Mouse (Mus musculus): Measurements from ENCODE around the gene Rsph14. TPM values are rescaled to one million over a fixed set of nuclear protein-coding genes. Genes with fewer than 3 reads are reported as not detected.

Rsph14 gene
- polyA plus RNA-seq, 1 experiment: 6.1 TPM

DNA sequence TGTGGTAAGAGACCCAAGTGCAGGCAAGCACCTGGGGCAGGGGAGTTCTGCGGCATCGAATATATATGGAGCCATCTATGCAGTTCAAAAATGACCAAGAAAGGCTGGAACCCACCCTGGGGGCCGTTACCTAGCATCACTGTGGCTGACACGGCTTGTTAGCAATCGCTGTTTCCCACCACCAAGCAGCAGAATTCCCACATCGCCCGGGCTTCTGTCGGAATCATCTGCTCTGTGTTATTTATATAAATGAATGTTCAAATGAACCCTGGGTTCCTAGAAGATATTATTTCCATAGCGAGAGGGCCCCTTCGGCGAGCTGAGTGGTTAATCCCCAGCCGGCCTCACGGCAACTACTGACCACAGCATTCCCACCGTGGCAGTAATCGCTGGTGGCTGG lies 21.7 kb downstream of the Rsph14 start:
- TF ChIP-seq POLR2A (IDR thresholded peaks at IDR 0.05; ENCODE audit: borderline replicate concordance, extremely low read depth, low read depth, low read length): no peak
- TF ChIP-seq CTCF (IDR thresholded peaks at IDR 0.05; ENCODE audit: insufficient read depth, low read length): no peak
- WGBS: 91% methylated on average over 15 of the region's 15 CpGs
- Histone ChIP-seq H3K4me1 (ENCODE audit: control insufficient read depth, insufficient read depth, low read length) (no peaks in the 10 kb centered on the region), H3K4me3 (replicated peaks; ENCODE audit: extremely low read depth, low read depth, low read length) (no peak overlapping the region)
- DNase-seq: no peak

DNA sequence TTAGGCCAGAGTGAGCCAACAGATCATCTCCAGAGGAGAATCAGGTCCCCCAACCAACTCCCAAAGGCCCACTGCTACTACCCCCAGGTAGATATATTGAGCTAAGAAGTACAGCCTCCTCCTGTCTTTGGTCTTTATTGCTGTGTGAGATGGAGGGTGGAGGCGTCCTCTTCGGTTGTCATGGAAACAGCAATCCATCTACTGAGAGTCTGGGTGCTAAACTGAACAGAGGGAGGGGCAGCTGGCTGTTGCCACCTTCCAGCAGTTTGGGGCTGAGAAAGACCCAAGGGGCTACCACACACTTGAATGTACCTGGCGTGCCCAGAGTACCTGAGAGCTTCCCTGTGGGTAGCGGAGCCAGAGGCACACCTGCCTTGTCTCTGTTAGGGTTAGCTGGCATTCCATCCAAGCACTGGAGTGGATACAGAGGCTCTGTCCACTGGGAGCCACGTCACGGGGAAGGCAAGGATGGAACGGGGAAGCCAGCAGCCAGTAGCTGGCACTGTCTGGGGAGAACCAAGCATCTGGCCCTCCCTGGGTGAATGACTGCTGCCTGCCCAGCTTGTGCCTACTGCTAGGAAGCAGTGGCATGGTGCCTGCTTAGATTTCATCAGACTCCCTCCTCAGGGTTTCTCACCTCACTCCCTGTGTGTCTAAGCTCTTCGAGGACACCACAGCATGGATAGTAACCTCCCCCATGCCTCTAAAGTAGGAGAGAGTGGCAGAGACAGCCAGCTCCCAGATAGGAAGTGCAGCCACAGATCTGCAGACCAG lies 25.3 kb downstream of the Rsph14 start:
- WGBS: 78% methylated on average over 8 of the region's 8 CpGs
- TF ChIP-seq CTCF (IDR thresholded peaks at IDR 0.05; ENCODE audit: insufficient read depth, low read length) (no peak), POLR2A (IDR thresholded peaks at IDR 0.05; ENCODE audit: borderline replicate concordance, extremely low read depth, low read depth, low read length) (no peak)
- H3K4me1 ChIP-seq (ENCODE audit: control insufficient read depth, insufficient read depth, low read length): no peaks in the 10 kb centered on the region
- no peak for DNase-seq
- no peak overlapping the region for H3K4me3 ChIP-seq (replicated peaks; ENCODE audit: extremely low read depth, low read depth, low read length)

DNA sequence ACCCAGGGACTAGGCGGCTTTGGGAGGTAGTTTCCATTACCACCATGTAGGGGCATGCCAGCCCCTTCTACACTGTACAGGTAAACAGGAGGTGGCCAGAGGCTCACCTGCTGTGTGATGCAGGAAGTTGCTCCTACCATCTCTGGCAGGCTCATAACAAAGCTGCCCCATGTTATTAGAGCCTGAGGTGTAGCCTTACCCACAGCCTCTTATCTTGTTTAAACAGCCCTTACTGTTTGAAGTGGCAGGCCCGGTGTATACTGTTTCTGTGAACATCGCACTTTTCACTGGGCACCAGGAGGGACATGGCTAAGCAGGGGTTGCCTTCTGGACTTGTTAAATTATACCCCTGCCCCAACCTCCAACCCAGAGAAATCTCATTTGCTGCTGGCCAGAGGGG lies 28.3 kb downstream of the Rsph14 start:
- H3K4me1 ChIP-seq (ENCODE audit: control insufficient read depth, insufficient read depth, low read length): no peaks in the 10 kb centered on the region
- H3K4me3 ChIP-seq (replicated peaks; ENCODE audit: extremely low read depth, low read depth, low read length): no peak overlapping the region
- WGBS: 38% methylated on average over 3 of the region's 3 CpGs
- peak; percentile 23 for DNase-seq
- no peak for TF ChIP-seq CTCF (IDR thresholded peaks at IDR 0.05; ENCODE audit: insufficient read depth, low read length)
- no peak for TF ChIP-seq POLR2A (IDR thresholded peaks at IDR 0.05; ENCODE audit: borderline replicate concordance, extremely low read depth, low read depth, low read length)

DNA sequence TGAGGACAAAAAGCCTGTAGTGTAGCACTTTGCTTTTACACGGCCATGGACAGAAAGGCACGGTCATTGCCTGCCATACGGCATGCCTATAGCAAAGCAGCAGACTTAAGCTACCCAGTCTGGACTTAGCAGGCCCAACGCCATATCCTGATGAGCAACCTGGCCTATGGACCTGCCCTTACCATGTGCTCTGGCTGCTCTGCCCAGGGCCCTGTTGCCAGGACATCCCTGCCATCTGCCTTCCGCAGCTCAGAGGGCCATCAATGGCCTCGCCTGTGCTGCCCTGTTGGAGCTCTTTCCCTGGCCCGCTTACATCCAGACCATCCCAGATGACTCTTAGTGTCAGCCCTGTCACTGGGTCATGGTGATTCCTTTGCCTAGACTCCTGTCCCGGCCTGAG lies 31.0 kb downstream of the Rsph14 start:
- WGBS: 93% methylated on average over 8 of the region's 8 CpGs
- DNase-seq: no peak
- Histone ChIP-seq H3K4me1 (ENCODE audit: control insufficient read depth, insufficient read depth, low read length) (no peaks in the 10 kb centered on the region), H3K4me3 (replicated peaks; ENCODE audit: extremely low read depth, low read depth, low read length) (no peak overlapping the region)
- TF ChIP-seq CTCF (IDR thresholded peaks at IDR 0.05; ENCODE audit: insufficient read depth, low read length): no peak
- no peak for TF ChIP-seq POLR2A (IDR thresholded peaks at IDR 0.05; ENCODE audit: borderline replicate concordance, extremely low read depth, low read depth, low read length)

DNA sequence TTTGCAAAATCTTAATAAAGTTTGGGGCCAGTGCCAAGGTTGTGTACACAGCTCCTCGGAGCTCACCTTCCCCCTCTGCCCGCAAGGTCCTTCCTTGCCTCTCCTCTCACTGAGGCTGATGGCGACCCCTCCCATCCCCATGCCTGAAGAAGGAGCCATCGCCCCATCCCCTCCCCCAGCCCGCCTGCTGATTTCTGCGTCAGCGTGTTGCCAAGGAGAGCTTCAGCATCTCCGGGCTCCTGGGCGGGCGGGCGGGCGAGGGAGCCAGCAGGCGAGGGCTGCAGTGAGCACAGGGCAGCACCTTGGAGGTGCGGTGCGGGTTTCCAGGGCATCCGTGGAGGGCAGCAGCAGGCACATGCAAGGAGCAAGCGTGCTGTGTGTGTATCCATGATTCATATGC lies 37.0 kb downstream of the Rsph14 start:
- no peak overlapping the region for H3K4me3 ChIP-seq (replicated peaks; ENCODE audit: extremely low read depth, low read depth, low read length)
- 11% methylated on average over 17 of the region's 17 CpGs for WGBS
- no peak for DNase-seq
- H3K4me1 ChIP-seq (ENCODE audit: control insufficient read depth, insufficient read depth, low read length): no peaks in the 10 kb centered on the region
- TF ChIP-seq POLR2A (IDR thresholded peaks at IDR 0.05; ENCODE audit: borderline replicate concordance, extremely low read depth, low read depth, low read length): no peak
- TF ChIP-seq CTCF (IDR thresholded peaks at IDR 0.05; ENCODE audit: insufficient read depth, low read length): no peak

DNA sequence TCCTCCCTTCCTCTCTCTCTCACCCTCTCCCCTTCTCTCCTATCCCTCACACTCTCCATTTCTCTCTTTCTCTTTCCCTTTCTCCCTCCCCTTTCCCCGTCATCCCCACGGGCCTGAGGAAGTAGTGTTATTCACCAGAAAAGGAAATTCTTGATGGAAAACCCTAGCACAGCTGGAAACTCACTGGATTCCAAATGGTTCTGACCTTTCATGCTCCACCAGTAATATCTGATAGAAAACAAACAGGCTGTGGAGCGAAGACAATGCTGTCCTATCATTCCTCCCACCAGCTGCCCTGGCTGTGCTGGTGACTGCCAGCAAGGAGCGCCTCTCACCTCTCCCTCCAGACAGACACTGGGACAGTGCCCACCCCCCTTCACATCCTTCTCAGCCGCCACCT lies 37.5 kb downstream of the Rsph14 start:
- no peak for DNase-seq
- TF ChIP-seq POLR2A (IDR thresholded peaks at IDR 0.05; ENCODE audit: borderline replicate concordance, extremely low read depth, low read depth, low read length): no peak
- TF ChIP-seq CTCF (IDR thresholded peaks at IDR 0.05; ENCODE audit: insufficient read depth, low read length): no peak
- WGBS: 21% methylated on average over 5 of the region's 5 CpGs
- no peaks in the 10 kb centered on the region for H3K4me1 ChIP-seq (ENCODE audit: control insufficient read depth, insufficient read depth, low read length)
- no peak overlapping the region for H3K4me3 ChIP-seq (replicated peaks; ENCODE audit: extremely low read depth, low read depth, low read length)

DNA sequence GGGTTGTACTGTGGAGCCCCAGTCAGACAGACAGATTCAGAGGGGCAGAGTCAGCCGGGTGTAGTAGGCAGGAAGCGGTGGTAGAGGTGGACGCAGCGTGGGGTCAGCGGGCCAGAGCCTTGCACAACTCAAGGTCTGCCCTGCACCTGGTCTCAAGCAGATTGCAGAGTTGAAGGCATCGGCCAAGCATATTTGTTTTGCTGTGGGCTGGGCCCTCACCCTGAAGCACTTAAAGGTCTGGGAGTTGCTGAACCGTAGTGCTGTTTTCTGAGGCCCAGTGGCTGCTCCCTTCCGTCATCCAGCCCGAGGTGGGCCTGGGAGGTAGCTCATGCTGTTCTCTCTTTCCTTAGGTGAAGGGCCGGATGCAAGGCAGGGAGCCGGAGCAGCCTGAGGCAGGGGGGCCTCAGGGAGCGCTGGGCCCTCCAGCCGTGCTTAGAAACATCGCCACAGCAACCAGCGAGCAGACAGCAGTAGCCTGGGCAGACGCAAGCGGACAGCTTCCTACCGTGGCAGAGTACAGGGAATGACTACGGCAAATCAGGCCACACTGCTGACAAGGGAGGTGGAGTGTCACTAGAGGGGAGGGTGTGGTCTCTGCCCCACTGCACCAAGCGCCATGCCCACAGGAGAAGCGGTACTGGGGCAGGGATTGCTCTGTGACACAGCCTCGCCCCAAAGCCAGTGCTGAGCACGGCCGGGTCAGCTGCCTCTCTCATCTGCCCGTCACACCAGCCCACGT lies 41.6 kb downstream of the Rsph14 start:
- peak; percentile 39 for DNase-seq
- no peak for TF ChIP-seq POLR2A (IDR thresholded peaks at IDR 0.05; ENCODE audit: borderline replicate concordance, extremely low read depth, low read depth, low read length)
- no peak for TF ChIP-seq CTCF (IDR thresholded peaks at IDR 0.05; ENCODE audit: insufficient read depth, low read length)
- 48% methylated on average over 26 of the region's 26 CpGs for WGBS
- Histone ChIP-seq H3K4me3 (replicated peaks; ENCODE audit: extremely low read depth, low read depth, low read length) (no peak overlapping the region), H3K4me1 (ENCODE audit: control insufficient read depth, insufficient read depth, low read length) (no peaks in the 10 kb centered on the region)

DNA sequence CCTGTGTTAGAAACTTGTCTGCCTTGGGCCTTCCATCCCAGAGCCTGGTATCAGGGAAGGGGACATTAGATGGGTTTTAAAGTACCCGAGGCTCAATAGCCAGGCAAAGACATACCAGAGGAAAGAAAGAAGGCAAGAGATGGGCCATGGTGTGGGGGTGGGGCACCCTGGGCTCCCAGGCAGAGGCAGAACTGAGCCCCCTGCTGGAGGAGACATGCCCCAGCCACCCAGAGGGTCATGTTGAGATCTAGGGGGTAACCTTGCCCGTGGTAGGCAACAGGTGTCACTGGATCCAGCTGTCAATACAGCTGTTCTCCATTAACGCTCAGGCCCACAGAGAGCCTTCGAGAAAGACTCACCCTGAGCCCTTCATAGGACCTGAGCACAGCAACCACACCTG lies 42.6 kb downstream of the Rsph14 start:
- Histone ChIP-seq H3K4me1 (ENCODE audit: control insufficient read depth, insufficient read depth, low read length) (no peaks in the 10 kb centered on the region), H3K4me3 (replicated peaks; ENCODE audit: extremely low read depth, low read depth, low read length) (no peak overlapping the region)
- WGBS: 78% methylated on average over 4 of the region's 4 CpGs
- no peak for TF ChIP-seq CTCF (IDR thresholded peaks at IDR 0.05; ENCODE audit: insufficient read depth, low read length)
- no peak for TF ChIP-seq POLR2A (IDR thresholded peaks at IDR 0.05; ENCODE audit: borderline replicate concordance, extremely low read depth, low read depth, low read length)
- no peak for DNase-seq

DNA sequence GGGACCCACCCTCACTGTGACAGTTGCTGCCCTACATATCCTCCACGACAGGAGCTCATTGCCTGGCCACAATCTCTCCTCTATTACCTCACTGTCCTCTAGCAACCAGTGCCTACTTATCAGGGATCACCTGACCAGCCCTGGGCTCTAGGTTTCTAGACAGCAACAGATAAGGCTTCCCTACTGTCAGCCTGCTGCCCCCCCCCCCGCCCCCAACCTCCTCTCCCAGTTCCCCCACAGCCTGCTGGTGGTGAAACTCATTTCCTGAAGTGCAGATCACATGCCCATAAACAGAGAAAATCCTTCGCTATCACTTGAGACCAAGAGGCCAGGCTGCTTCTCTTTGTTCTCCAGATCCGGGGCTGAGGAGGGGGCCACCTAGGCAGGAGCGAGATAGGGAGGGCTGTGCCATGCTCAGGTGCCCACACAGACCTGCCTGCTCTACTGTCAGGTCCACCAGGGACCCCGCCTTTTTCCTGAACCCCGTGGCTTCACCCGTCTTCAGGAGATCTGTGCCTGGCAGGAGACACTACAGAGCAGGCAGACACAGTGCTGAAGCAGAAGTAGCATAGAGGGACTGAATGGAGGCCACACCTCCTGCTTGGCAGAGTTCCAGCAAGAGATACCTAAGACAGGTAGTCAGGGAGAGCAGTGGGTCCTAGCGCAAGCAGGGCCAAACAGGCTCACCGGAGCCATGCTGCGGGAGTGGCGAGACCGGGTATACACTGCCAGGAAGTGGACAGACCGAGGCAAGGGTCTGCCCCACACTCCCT lies 44.5 kb downstream of the Rsph14 start:
- H3K4me1 ChIP-seq (ENCODE audit: control insufficient read depth, insufficient read depth, low read length): no peaks in the 10 kb centered on the region
- no peak for DNase-seq
- H3K4me3 ChIP-seq (replicated peaks; ENCODE audit: extremely low read depth, low read depth, low read length): no peak overlapping the region
- 38% methylated on average over 14 of the region's 14 CpGs for WGBS
- TF ChIP-seq POLR2A (IDR thresholded peaks at IDR 0.05; ENCODE audit: borderline replicate concordance, extremely low read depth, low read depth, low read length): no peak
